Mouse (Mus musculus) spleen, adult 2 months (tissue): ENCODE data around the gene Myl10. TPM values are rescaled to one million over a fixed set of nuclear protein-coding genes. Genes with fewer than 3 reads are reported as not detected.

Experiments
- DNase-seq, 2 experiments: peaks; one replicate each; pipeline versions ENCODE4 v3.0.0 to v3.0.0-alpha.2; 2012 to 2021; ENCODE audit warnings: low spot score in 2 of 2, low read depth in 1 of 2
- H3K27ac ChIP-seq: fragments of 200-500 bp; 2 replicates; pipeline ENCODE4 v1.5.1; 2012; ENCODE audit warnings: low read length, inconsistent platforms; ENCODE audit not compliant: insufficient read depth
- H3K27me3 ChIP-seq: fragments of 200-500 bp; 2 replicates; pipeline ENCODE4 v1.6.1; 2012; ENCODE audit warnings: mild to moderate bottlenecking, moderate library complexity, low read length, inconsistent platforms; ENCODE audit not compliant: control insufficient read depth, insufficient read depth
- H3K36me3 ChIP-seq: fragments of 200-500 bp; 2 replicates; pipeline ENCODE4 v1.6.1; 2012; ENCODE audit warnings: mild to moderate bottlenecking, low read length, inconsistent platforms; ENCODE audit not compliant: control insufficient read depth, insufficient read depth
- H3K4me1 ChIP-seq: fragments of 200-500 bp; 2 replicates; pipeline ENCODE4 v1.6.1; 2011; ENCODE audit warnings: inconsistent platforms; ENCODE audit not compliant: control insufficient read depth, insufficient read depth, insufficient read length
- H3K4me3 ChIP-seq: fragments of 200-500 bp; 2 replicates; pipeline ENCODE4 v1.5.1; 2011; ENCODE audit warnings: mild to moderate bottlenecking, inconsistent platforms; ENCODE audit not compliant: insufficient read depth, insufficient read length; ENCODE audit errors: extremely low read depth
- CTCF ChIP-seq: fragments of 200-500 bp; IDR thresholded peaks from 2 replicates; pipeline ENCODE4 v1.5.1; 2011; ENCODE audit warnings: mild to moderate bottlenecking, inconsistent platforms; ENCODE audit not compliant: insufficient read depth, insufficient read length, insufficient replicate concordance; ENCODE audit errors: extremely low read depth
- POLR2A ChIP-seq: fragments of 200-500 bp; IDR thresholded peaks from 2 replicates; pipeline ENCODE4 v1.6.1; 2011; ENCODE audit warnings: low read depth, low read length, inconsistent platforms
- WGBS: fragments of 180-500 bp; shearing (Covaris S2); methylation state at CpG from one replicate; pipeline ENCODE4 v1.1.7; 2018; 5-methylcytosine and 5-hydroxymethylcytosine counted together
- polyA plus RNA-seq: library from polyadenylated mRNA; depleted of rRNA; stranded (reverse); fragments of >200 nt; gene quantifications from 2 replicates; pipeline ENCODE4 v1.2.3, GENCODE M21; 2012

Myl10 gene
- polyA plus RNA-seq, 1 experiment: not detected

- Histone ChIP-seq H3K27me3 (no peaks in the 10 kb centered on the region), H3K36me3 (no peaks in the 10 kb centered on the region), H3K4me3 (no peak overlapping the region), H3K4me1 (no peaks in the 10 kb centered on the region), H3K27ac (no peak overlapping the region)
- TF ChIP-seq CTCF (no peak), POLR2A (no peak)
- WGBS: 92% methylated on average over 10 of the region's 10 CpGs
- DNase-seq: no peak
Observed at GRCm38 (mm10) chr5:136662281-136662680, 30.7 kb upstream of the Myl10 start.

- TF ChIP-seq POLR2A: no peak
- no peak for TF ChIP-seq CTCF
- no peak for DNase-seq
Observed at GRCm38 (mm10) chr5:136662822-136663221, 30.1 kb upstream of the Myl10 start.

GRCm38 (mm10) chr5:136664497-136664896 is 28.4 kb upstream of the Myl10 start:
- no peaks in the 10 kb centered on the region for H3K36me3 ChIP-seq

More at GRCm38 (mm10) chr5:136662822-136663221, 30.1 kb upstream of the Myl10 start:
- Histone ChIP-seq H3K4me3 (no peak overlapping the region), H3K36me3 (no peaks in the 10 kb centered on the region), H3K27me3 (no peaks in the 10 kb centered on the region), H3K4me1 (peaks cover 3% of the 10 kb centered on the region; the same call in 1 of the 2 replicates), H3K27ac (no peak overlapping the region)
- 80% methylated on average over 1 of the region's 1 CpGs for WGBS

GRCm38 (mm10) chr5:136676315-136677030 is 16.5 kb upstream of the Myl10 start:
- Histone ChIP-seq H3K27me3 (no peaks in the 10 kb centered on the region), H3K27ac (no peak overlapping the region), H3K36me3 (no peaks in the 10 kb centered on the region), H3K4me3 (no peak overlapping the region), H3K4me1 (peaks cover 2% of the 10 kb centered on the region; the same call in 1 of the 2 replicates)
- TF ChIP-seq CTCF: no peak
- TF ChIP-seq POLR2A: no peak
- no peak for DNase-seq
- 88% methylated on average over 18 of the region's 18 CpGs for WGBS

More at GRCm38 (mm10) chr5:136664497-136664896, 28.4 kb upstream of the Myl10 start:
- WGBS: 4% methylated on average over 9 of the region's 9 CpGs
- peak; percentile 25 to 64 for DNase-seq
- Histone ChIP-seq H3K27ac (no peak overlapping the region), H3K27me3 (no peaks in the 10 kb centered on the region), H3K4me3 (no peak overlapping the region), H3K4me1 (peaks cover 3% of the 10 kb centered on the region; the same call in 1 of the 2 replicates)
- TF ChIP-seq CTCF (peak; percentile 73; the same call in 1 of the 2 replicates), POLR2A (no peak)

- WGBS: 43% methylated on average over 6 of the region's 6 CpGs
- Histone ChIP-seq H3K4me1 (peaks cover 2% of the 10 kb centered on the region; the same call in 1 of the 2 replicates), H3K4me3 (no peak overlapping the region), H3K36me3 (no peaks in the 10 kb centered on the region), H3K27ac (no peak overlapping the region), H3K27me3 (no peaks in the 10 kb centered on the region)
- DNase-seq: peak in 1 of 2 experiments; percentile 24
- TF ChIP-seq CTCF: no peak
- no peak for TF ChIP-seq POLR2A
Observed at GRCm38 (mm10) chr5:136678840-136679348, 14.1 kb upstream of the Myl10 start.

- no peak for TF ChIP-seq CTCF
- TF ChIP-seq POLR2A: no peak
- no peak overlapping the region for H3K4me3 ChIP-seq
- no peaks in the 10 kb centered on the region for H3K36me3 ChIP-seq
- DNase-seq: no peak
- no peaks in the 10 kb centered on the region; the same call in 1 of the 2 replicates for H3K4me1 ChIP-seq
- H3K27ac ChIP-seq: no peak overlapping the region
- H3K27me3 ChIP-seq: no peaks in the 10 kb centered on the region
- WGBS: 73% methylated on average over 4 of the region's 4 CpGs
Observed at GRCm38 (mm10) chr5:136686349-136686748, 6.6 kb upstream of the Myl10 start.

GRCm38 (mm10) chr5:136687561-136687960 is 5.4 kb upstream of the Myl10 start:
- H3K4me1 ChIP-seq: no peaks in the 10 kb centered on the region; the same call in 1 of the 2 replicates
- WGBS: 85% methylated on average over 7 of the region's 7 CpGs
- no peak overlapping the region for H3K27ac ChIP-seq

More at GRCm38 (mm10) chr5:136687561-136687960, 5.4 kb upstream of the Myl10 start:
- Histone ChIP-seq H3K4me3 (no peak overlapping the region), H3K36me3 (no peaks in the 10 kb centered on the region), H3K27me3 (no peaks in the 10 kb centered on the region)
- no peak for DNase-seq
- no peak for TF ChIP-seq POLR2A
- no peak for TF ChIP-seq CTCF
